Mouse (Mus musculus) kidney, adult 2 months (tissue): ENCODE results near the gene Fmnl1. TPM values are rescaled to one million over a fixed set of nuclear protein-coding genes. Genes with fewer than 3 reads are reported as not detected.
A peak's percentile ranks its signal among the peaks of the same experiment; 100 is the strongest.

Experiments used
- DNase-seq: peaks from one replicate; pipeline ENCODE4 v3.0.0; 2021
- H3K27ac ChIP-seq: fragments of 200-500 bp; 2 replicates; pipeline ENCODE4 v1.5.1; 2012; ENCODE audit warnings: low read depth, low read length, control low read depth, inconsistent platforms; ENCODE audit not compliant: insufficient read depth
- H3K27me3 ChIP-seq: fragments of 200-500 bp; replicated peaks from 2 replicates; pipeline ENCODE4 v1.6.1; 2012; ENCODE audit warnings: mild to moderate bottlenecking, moderate library complexity, low read length, inconsistent platforms; ENCODE audit not compliant: control insufficient read depth, insufficient read depth
- H3K36me3 ChIP-seq: fragments of 200-500 bp; 2 replicates; pipeline ENCODE4 v1.6.1; 2012; ENCODE audit warnings: mild to moderate bottlenecking, moderate library complexity, low read length, inconsistent platforms; ENCODE audit not compliant: control insufficient read depth, insufficient read depth
- H3K4me1 ChIP-seq: fragments of 200-500 bp; 2 replicates; pipeline ENCODE4 v1.6.1; 2011; ENCODE audit warnings: low read length; ENCODE audit not compliant: control insufficient read depth, insufficient read depth
- H3K4me3 ChIP-seq: fragments of 200-500 bp; 2 replicates; pipeline ENCODE4 v1.5.1; 2011; ENCODE audit warnings: mild to moderate bottlenecking, low read depth, low read length, control low read depth; ENCODE audit not compliant: insufficient read depth
- CTCF ChIP-seq: fragments of 200-500 bp; conservative IDR thresholded peaks from 2 replicates; pipeline ENCODE4 v1.5.1; 2011; ENCODE audit warnings: low read depth, mild to moderate bottlenecking, control low read depth, low read length, moderate library complexity, mixed read lengths; ENCODE audit not compliant: insufficient read depth, insufficient read length
- POLR2A ChIP-seq: fragments of 200-500 bp; IDR thresholded peaks from one replicate; pipeline ENCODE4 v1.6.1; 2011; ENCODE audit warnings: low read depth, low read length, control low read depth
- WGBS: fragments of 180-500 bp; shearing (Covaris S2); methylation state at CpG from one replicate; pipeline ENCODE4 v1.1.7; 2018; 5-methylcytosine and 5-hydroxymethylcytosine counted together
- polyA plus RNA-seq: library from polyadenylated mRNA; depleted of rRNA; stranded (reverse); fragments of >200 nt; gene quantifications from 2 replicates; pipeline ENCODE4 v1.2.3, GENCODE M21; 2012

Gene Fmnl1
- polyA plus RNA-seq, 1 experiment = 35.5 TPM

DNA sequence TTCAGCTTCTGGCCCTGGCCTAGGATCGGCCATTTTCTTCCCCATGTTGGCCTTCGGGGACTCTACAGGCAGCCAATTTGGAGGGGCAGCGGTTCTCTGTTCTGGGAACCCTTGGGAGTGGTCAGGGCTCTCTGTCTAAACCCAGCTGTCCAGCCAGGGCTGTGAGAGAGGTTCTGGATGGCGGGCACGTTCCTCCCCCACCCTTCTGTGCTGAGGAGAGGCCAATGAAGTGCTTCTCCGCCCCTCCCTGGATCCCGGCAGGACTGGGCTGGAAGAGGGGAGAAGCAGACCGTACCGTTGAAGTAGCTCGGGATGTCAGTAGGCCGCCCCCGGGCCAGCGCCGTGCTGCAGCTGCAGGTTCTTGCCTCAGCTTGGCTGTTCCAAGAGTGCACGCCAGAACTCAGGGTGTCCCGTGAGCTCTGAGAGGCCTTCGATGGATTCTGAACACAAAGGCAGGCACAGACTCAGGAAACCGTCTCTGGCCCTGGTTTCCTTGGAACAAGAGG, 53.1 kb downstream of the Fmnl1 start:
- DNase-seq = peak; percentile 53
- Histone ChIP-seq H3K4me3 (peak overlapping the region; percentile 11; the same call in 1 of the 2 replicates), H3K4me1 (peaks cover 18% of the 10 kb centered on the region), H3K27me3 (no peaks in the 10 kb centered on the region), H3K36me3 (no peaks in the 10 kb centered on the region; the same call in none of the 2 replicates), H3K27ac (peak overlapping the region; percentile 75)
- 67% methylated on average over 18 of the region's 18 CpGs for WGBS
- TF ChIP-seq POLR2A (no peak), CTCF (no peak)

- DNase-seq = no peak
- Histone ChIP-seq H3K36me3 (no peaks in the 10 kb centered on the region; the same call in none of the 2 replicates), H3K4me3 (no peak overlapping the region), H3K27ac (no peak overlapping the region), H3K4me1 (no peaks in the 10 kb centered on the region), H3K27me3 (no peaks in the 10 kb centered on the region)
- 95% methylated on average over 2 of the region's 2 CpGs for WGBS
- TF ChIP-seq CTCF = 0 out of 2 replicates have a peak, but pooled peaks have one; percentile 2
- TF ChIP-seq POLR2A = no peak
Measured at GRCm38 (mm10) chr11:103229608-103230007, 58.7 kb downstream of the Fmnl1 start.

DNA sequence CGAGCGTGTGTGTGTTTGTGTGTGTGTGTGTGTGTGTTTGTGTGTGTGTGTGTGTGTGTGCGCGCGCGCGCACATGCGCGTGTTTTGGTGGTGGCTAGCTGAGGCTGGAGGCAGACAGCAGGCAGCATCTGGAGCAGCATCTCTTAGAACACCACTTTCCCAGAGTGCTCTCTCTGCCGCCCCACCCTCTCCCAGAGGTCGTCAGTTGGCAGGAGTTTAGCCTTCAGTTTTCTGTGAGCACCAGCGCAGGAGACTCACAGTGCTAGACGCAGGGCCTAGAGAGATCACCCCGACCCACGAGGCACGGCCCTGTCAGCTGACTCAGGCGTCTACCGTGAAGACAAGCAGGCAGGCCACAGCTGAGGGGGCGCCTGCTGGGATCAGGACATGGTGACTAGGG, 59.7 kb downstream of the Fmnl1 start:
- H3K27ac ChIP-seq = no peak overlapping the region
- TF ChIP-seq CTCF (no peak), POLR2A (no peak)
- no peaks in the 10 kb centered on the region; the same call in none of the 2 replicates for H3K36me3 ChIP-seq
- no peak overlapping the region for H3K4me3 ChIP-seq
- H3K27me3 ChIP-seq = no peaks in the 10 kb centered on the region
- WGBS = 83% methylated on average over 19 of the region's 19 CpGs
- no peak for DNase-seq
- no peaks in the 10 kb centered on the region for H3K4me1 ChIP-seq

GRCm38 (mm10) chr11:103231367-103231766, 60.5 kb downstream of the Fmnl1 start:
- no peaks in the 10 kb centered on the region; the same call in none of the 2 replicates for H3K36me3 ChIP-seq
- H3K4me1 ChIP-seq = no peaks in the 10 kb centered on the region
- no peak overlapping the region for H3K4me3 ChIP-seq

DNA sequence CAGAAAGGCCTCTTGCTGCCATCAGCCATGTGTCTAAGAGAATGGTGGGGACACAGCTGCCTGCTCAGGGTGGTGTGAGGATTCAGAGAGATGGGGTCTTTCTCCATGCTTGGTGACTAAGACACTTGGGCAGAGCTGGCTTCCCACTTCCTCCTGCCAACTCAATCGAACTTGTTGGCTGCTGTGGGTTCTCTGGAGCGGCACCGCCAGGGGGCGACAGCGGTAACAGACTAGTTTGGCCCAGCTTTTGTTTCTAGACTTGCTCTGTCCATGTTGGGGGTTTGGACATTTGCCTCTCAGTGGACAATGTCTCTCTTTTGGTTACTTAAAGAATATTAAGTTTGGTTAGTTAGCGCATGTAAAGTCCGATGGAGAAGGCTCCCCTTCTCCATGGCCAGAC, 62.1 kb downstream of the Fmnl1 start:
- WGBS = 25% methylated on average over 7 of the region's 7 CpGs
- Histone ChIP-seq H3K36me3 (no peaks in the 10 kb centered on the region; the same call in 1 of the 2 replicates), H3K27me3 (no peaks in the 10 kb centered on the region), H3K27ac (no peak overlapping the region), H3K4me3 (no peak overlapping the region), H3K4me1 (no peaks in the 10 kb centered on the region)
- DNase-seq = peak; percentile 90
- TF ChIP-seq POLR2A (no peak), CTCF (peak; percentile 87)

More at GRCm38 (mm10) chr11:103231367-103231766, 60.5 kb downstream of the Fmnl1 start:
- 95% methylated on average over 7 of the region's 7 CpGs for WGBS
- TF ChIP-seq CTCF (no peak), POLR2A (no peak)
- Histone ChIP-seq H3K27me3 (no peaks in the 10 kb centered on the region), H3K27ac (no peak overlapping the region)
- DNase-seq = no peak

GRCm38 (mm10) chr11:103234447-103234846, 63.5 kb downstream of the Fmnl1 start:
- Histone ChIP-seq H3K27ac (no peak overlapping the region), H3K4me3 (no peak overlapping the region), H3K27me3 (no peaks in the 10 kb centered on the region), H3K4me1 (no peaks in the 10 kb centered on the region), H3K36me3 (peaks cover 2% of the 10 kb centered on the region; the same call in 1 of the 2 replicates)
- DNase-seq = no peak
- TF ChIP-seq CTCF (no peak), POLR2A (no peak)
- WGBS = 94% methylated on average over 1 of the region's 1 CpGs

- H3K4me1 ChIP-seq = peaks cover 3% of the 10 kb centered on the region; the same call in 1 of the 2 replicates
- 74% methylated on average over 11 of the region's 11 CpGs for WGBS
- TF ChIP-seq CTCF = no peak
- no peak for TF ChIP-seq POLR2A
- no peaks in the 10 kb centered on the region for H3K27me3 ChIP-seq
- H3K27ac ChIP-seq = no peak overlapping the region
- H3K4me3 ChIP-seq = no peak overlapping the region
- peaks cover 2% of the 10 kb centered on the region; the same call in 1 of the 2 replicates for H3K36me3 ChIP-seq
- DNase-seq = no peak
Measured at GRCm38 (mm10) chr11:103235702-103236101, 64.8 kb downstream of the Fmnl1 start.
